Mouse (Mus musculus) heart, postnatal 14 days (tissue): ENCODE measurements around the gene Sgcd. TPM values are rescaled to one million over a fixed set of nuclear protein-coding genes. Genes with fewer than 3 reads are reported as not detected.

ENCODE experiments used
- DNase-seq, 2 experiments: peaks; one replicate each; pipeline ENCODE4 v3.0.0; 2021 to 2022
- intact Hi-C: fragments of 180-260 bp; cut with DNase I; formaldehyde crosslinking; loops from one replicate; pipeline ENCODE4 v1.15.1; 2025
- total RNA-seq, 2 experiments: library from RNA; stranded (reverse); gene quantifications; 2 replicates each; pipeline ENCODE4 v1.2.3; 2021

The Sgcd gene
- total RNA-seq, 2 experiments from 2014 or later, result 55.8 to 57.5 TPM

- DNase-seq, result peak in 1 of 2 experiments; percentile 5
Measured at GRCm38 (mm10) chr11:46848221-46848971, 1140.4 kb downstream of the Sgcd start.

GRCm38 (mm10) chr11:46847827-46848220, 1140.9 kb downstream of the Sgcd start:
- intact Hi-C loops, result no loop called here
- no peak for DNase-seq

More at GRCm38 (mm10) chr11:46848221-46848971, 1140.4 kb downstream of the Sgcd start:
- intact Hi-C loops, result no loop called here

- no peak for DNase-seq
- intact Hi-C loops, result no loop called here
Measured at GRCm38 (mm10) chr11:46846661-46847060, 1142.1 kb downstream of the Sgcd start.
